ENCODE assay signal across 8 mouse cellular contexts in genomic region chr3:65958102-65958839, GRCm38 (mm10). TPM values are rescaled to one million over a fixed set of nuclear protein-coding genes. Genes with fewer than 3 reads are reported as not detected.
A peak's percentile ranks its signal among the peaks of the same experiment; 100 is the strongest.
DNase-seq lines count a peak whose midpoint lies in the region; ATAC-seq lines count a peak whose summit lies in the region.

TSS of gene Ccnl1 (minus strand) at chr3:65958249.

- peak within 1 kb of the TSS; percentile 99 for H3K9ac ChIP-seq in hindbrain, embryonic 15.5 days

- H3K4me2 ChIP-seq in hindbrain, embryonic 15.5 days: peak within 1 kb of the TSS; percentile 85

- peak; percentile 94 for DNase-seq in ZHBTc4 (ENCODE audit: low read depth, low spot score)
- peak; percentile 89 to 95 for DNase-seq in cerebellum, postnatal 4 days (ENCODE audit: low spot score in 2 of 2)
- DNase-seq in gastrocnemius, adult 18-20 months (ENCODE audit: low spot score): peak; percentile 96
- peak; percentile 88 for DNase-seq in left cerebral cortex, adult 11 months (ENCODE audit: low spot score)
- DNase-seq in lung, postnatal 36 days: peak; percentile 96
- DNase-seq in retina, embryonic 14.5 days (ENCODE audit: low spot score): peak; percentile 94
- peak; percentile 97 for DNase-seq in thymus, postnatal 36 days

- peaks cover 41% of the 10 kb centered on the region for H3K4me1 ChIP-seq in hindbrain, embryonic 15.5 days (replicated peaks)

- H3K36me3 ChIP-seq in hindbrain, embryonic 15.5 days: peaks cover 17% of the 10 kb centered on the region

- H3K27ac ChIP-seq in hindbrain, embryonic 15.5 days (replicated peaks): peak within 1 kb of the TSS; percentile 99

- ATAC-seq in hindbrain, embryonic 15.5 days (ENCODE audit: low FRiP score, low read depth): peak; percentile 96

- H3K9me3 ChIP-seq in hindbrain, embryonic 15.5 days: no peaks in the 10 kb centered on the region

- no peaks in the 10 kb centered on the region for H3K27me3 ChIP-seq in hindbrain, embryonic 15.5 days

- WGBS in hindbrain, embryonic 15.5 days: under 1% methylated on average over 66 of the region's 70 CpGs

- H3K4me3 ChIP-seq in hindbrain, embryonic 15.5 days: peak within 1 kb of the TSS; percentile 95

RNA-seq across cellular contexts. Expression of gene Ccnl1, which starts in this region (rescaled TPM):
- total RNA-seq in gastrocnemius, adult 18-20 months (2021): 10 to 100 TPM; 12.6 to 14.4 TPM
- 63.6 and 66.1 TPM in 2 replicates for polyA plus RNA-seq in hindbrain, embryonic 15.5 days (2015; fragmentation: Nextera tagmentation; extraction: Ambion mirVana)

Comparison
In these comparisons a context has a peak if more than half of its experiments do, and no peak if none do; other contexts are left out.
1. Peak in every context shown above with its lines: DNase-seq, ATAC-seq, H3K4me3 ChIP-seq and H3K27ac ChIP-seq.